Mouse (Mus musculus) CH12.LX (cell line): ENCODE data around the gene Klf7.

Experiments
- CTCF ChIP-seq, 2 experiments: IDR thresholded peaks in 1 of 2; conservative IDR thresholded peaks in 1 of 2; 2 replicates each; pipeline ENCODE4 v1.5.1; 2011 to 2012; ENCODE audit warnings: low read depth in 2 of 2, low read length in 2 of 2, improper control_type of control experiment in 1 of 2, inconsistent platforms in 1 of 2, mild to moderate bottlenecking in 1 of 2, moderate library complexity in 1 of 2
- EP300 ChIP-seq: IDR thresholded peaks from 2 replicates; pipeline ENCODE4 v1.6.1; 2011; ENCODE audit warnings: low read length, improper control_type of control experiment
- POLR2A ChIP-seq: IDR thresholded peaks from 2 replicates; pipeline ENCODE4 v1.6.1; 2011; ENCODE audit warnings: low read depth, mild to moderate bottlenecking, improper control_type of control experiment, low read length
- SIN3A ChIP-seq: IDR thresholded peaks from 2 replicates; pipeline ENCODE4 v1.6.1; 2012; ENCODE audit warnings: low read length, improper control_type of control experiment, inconsistent platforms

DNA sequence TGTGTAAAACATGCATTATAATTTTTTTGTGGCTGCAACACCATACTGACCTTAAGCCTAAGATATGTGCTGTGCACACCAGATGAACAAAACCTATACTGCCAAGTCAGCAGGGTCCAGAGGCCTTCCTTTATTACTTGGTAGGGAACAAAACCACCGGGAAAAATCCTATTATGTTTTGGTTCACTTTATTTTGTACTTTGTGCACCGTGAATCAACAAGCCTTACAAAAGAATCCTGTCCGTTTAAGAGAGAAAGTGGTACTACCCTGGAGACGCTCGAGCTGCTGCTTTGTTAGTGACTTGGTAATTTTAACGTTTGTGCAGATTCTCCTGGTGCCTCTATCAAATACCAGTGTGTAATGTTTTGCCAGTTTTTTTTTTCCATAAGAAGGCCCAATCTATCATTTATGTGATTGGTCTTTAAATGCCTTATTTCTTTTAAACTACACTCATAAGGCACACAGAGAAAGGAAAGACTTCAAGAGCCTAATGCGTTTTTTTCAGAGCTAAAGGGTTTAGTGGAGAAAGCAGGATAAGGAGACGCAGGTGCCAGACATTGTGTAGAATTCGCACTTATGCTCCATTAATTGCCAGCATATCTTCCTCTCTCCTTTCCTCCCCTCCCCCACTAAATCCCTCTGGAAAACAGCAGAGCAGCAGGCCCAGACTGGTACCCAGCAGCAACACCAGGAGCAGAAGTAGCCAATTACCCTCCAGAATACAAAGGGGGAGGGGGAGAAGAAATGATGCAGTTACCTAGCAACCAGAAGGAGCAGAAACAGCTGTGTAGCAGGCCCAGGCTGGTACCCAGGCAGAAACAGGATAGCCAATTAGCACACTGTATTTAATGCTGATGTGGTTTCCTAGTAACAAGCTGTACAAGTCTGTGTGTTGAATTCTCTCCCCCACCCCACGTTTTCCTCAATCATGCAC lies 55.5 kb downstream of the Klf7 start:
- TF ChIP-seq POLR2A (no peak), SIN3A (no peak), CTCF (conservative IDR thresholded peaks at IDR 0.05 in 1 of 2, IDR thresholded peaks at IDR 0.05 in 1 of 2; ENCODE audit: low read depth in 2 of 2, low read length in 2 of 2) (no peak), EP300 (no peak)
